Mouse (Mus musculus) small intestine, adult 2 months (tissue): ENCODE results near the gene Ipmk.

Experiments used
- CTCF ChIP-seq: fragments of 200-500 bp; IDR thresholded peaks from 2 replicates; pipeline ENCODE4 v1.5.1; 2012; ENCODE audit warnings: low read depth, mild to moderate bottlenecking, control low read depth, inconsistent platforms, low read length, moderate library complexity, mixed read lengths; ENCODE audit not compliant: insufficient replicate concordance, insufficient read length; ENCODE audit errors: extremely low read depth
- POLR2A ChIP-seq: fragments of 200-500 bp; IDR thresholded peaks from 2 replicates; pipeline ENCODE4 v1.6.1; 2012; ENCODE audit warnings: low read depth, mild to moderate bottlenecking, control low read depth, inconsistent platforms, low read length, moderate library complexity

- no peak for TF ChIP-seq CTCF
- no peak for TF ChIP-seq POLR2A
These were observed 1.2 kb downstream of the Ipmk start for GRCm38 (mm10) chr10:71348637-71349280.
